Mouse (Mus musculus) intestine, embryonic 15.5 days (tissue): ENCODE results near the gene Sars2. TPM values are rescaled to one million over a fixed set of nuclear protein-coding genes. Genes with fewer than 3 reads are reported as not detected.
A peak's percentile ranks its signal among the peaks of the same experiment; 100 is the strongest.

Experiments
- ATAC-seq: fragments of 200-750 bp; cut with Nextera tagmentation; 2 replicates; pipeline ENCODE4 v1.8.0; 2017; ENCODE audit warnings: moderate TSS enrichment, moderate library complexity
- H3K27ac ChIP-seq: fragments of 300-500 bp; sonication (generic); 2 replicates; pipeline ENCODE4 v1.5.1; 2015; ENCODE audit warnings: mild to moderate bottlenecking, inconsistent platforms
- H3K27me3 ChIP-seq: fragments of 300-500 bp; sonication (generic); replicated peaks from 2 replicates; pipeline ENCODE4 v1.6.1; 2015; ENCODE audit warnings: inconsistent platforms
- H3K36me3 ChIP-seq: fragments of 300-500 bp; sonication (generic); 2 replicates; pipeline ENCODE4 v1.6.1; 2015; ENCODE audit warnings: inconsistent platforms
- H3K4me1 ChIP-seq: fragments of 300-500 bp; sonication (generic); replicated peaks from 2 replicates; pipeline ENCODE4 v1.6.1; 2015; ENCODE audit warnings: inconsistent platforms
- H3K4me2 ChIP-seq: fragments of 300-500 bp; sonication (generic); replicated peaks from 2 replicates; pipeline ENCODE4 v1.6.1; 2015; ENCODE audit warnings: mild to moderate bottlenecking, inconsistent platforms
- H3K4me3 ChIP-seq: fragments of 300-500 bp; sonication (generic); replicated peaks from 2 replicates; pipeline ENCODE4 v1.5.1; 2015; ENCODE audit warnings: inconsistent platforms
- H3K9ac ChIP-seq: fragments of 300-500 bp; sonication (generic); 2 replicates; pipeline ENCODE4 v1.6.1; 2015; ENCODE audit warnings: inconsistent platforms
- H3K9me3 ChIP-seq: fragments of 300-500 bp; sonication (generic); 2 replicates; pipeline ENCODE4 v1.6.1; 2016; ENCODE audit warnings: inconsistent platforms
- WGBS: fragments of 180-500 bp; shearing (Covaris S2); methylation state at CpG from one replicate; pipeline ENCODE4 v1.1.7; 2015; 5-methylcytosine and 5-hydroxymethylcytosine counted together
- polyA plus RNA-seq: library from polyadenylated mRNA; unstranded; fragments of >200 nt; fragmentation: Nextera tagmentation; extraction: Ambion mirVana; gene quantifications from 2 replicates; pipeline ENCODE4 v1.2.1, GENCODE M21; 2015

Gene Sars2
- polyA plus RNA-seq, 1 experiment from 2014 or later = 22.6 TPM

DNA sequence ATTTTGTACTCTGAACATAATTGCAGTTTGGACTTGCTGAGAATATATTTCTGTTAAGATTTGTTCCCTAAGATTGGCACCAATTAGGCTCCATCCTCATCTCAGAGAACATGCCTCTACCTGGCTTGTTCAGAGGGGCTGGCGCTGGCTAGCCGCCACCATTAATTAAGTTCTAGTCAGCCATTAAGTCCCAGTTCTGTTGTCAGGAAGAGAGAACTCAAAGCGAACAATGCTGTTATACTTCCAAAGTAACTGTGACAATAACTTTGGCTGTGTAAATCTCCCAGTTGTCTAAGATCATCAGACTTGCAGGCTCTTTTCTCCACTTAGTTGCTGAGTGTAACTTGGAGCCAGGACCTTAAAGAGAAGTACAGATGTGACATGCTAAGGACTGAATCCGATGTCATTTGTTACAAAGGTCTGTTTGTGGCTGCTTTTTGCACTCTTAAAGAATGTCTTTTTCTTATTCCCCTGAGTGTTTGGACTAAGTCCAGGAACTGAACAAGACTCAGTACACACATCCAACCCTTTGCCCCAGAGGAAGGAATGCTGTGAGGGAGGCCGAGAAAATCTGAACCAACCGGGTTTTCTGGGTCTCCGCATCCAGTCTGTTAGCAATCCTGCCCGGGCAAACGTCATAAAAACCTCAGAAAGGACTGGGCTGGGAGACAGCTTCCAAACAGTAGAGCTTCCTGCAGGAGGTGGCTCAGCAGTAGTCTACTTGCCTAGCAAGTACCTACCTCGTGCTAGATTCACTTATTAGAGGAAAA lies 60.3 kb downstream of the Sars2 start:
- H3K27ac ChIP-seq = peak overlapping the region; percentile 97
- peak overlapping the region; percentile 35 for H3K4me2 ChIP-seq
- H3K4me1 ChIP-seq = peaks cover 19% of the 10 kb centered on the region
- no peaks in the 10 kb centered on the region for H3K27me3 ChIP-seq
- 0 out of 2 replicates have a peak overlapping the region, but pooled peaks have one; percentile 6 for H3K9ac ChIP-seq
- 9% methylated on average over 10 of the region's 10 CpGs for WGBS
- no peak overlapping the region for H3K4me3 ChIP-seq
- H3K9me3 ChIP-seq = no peaks in the 10 kb centered on the region
- ATAC-seq = peak; percentile 77
- H3K36me3 ChIP-seq = no peaks in the 10 kb centered on the region

DNA sequence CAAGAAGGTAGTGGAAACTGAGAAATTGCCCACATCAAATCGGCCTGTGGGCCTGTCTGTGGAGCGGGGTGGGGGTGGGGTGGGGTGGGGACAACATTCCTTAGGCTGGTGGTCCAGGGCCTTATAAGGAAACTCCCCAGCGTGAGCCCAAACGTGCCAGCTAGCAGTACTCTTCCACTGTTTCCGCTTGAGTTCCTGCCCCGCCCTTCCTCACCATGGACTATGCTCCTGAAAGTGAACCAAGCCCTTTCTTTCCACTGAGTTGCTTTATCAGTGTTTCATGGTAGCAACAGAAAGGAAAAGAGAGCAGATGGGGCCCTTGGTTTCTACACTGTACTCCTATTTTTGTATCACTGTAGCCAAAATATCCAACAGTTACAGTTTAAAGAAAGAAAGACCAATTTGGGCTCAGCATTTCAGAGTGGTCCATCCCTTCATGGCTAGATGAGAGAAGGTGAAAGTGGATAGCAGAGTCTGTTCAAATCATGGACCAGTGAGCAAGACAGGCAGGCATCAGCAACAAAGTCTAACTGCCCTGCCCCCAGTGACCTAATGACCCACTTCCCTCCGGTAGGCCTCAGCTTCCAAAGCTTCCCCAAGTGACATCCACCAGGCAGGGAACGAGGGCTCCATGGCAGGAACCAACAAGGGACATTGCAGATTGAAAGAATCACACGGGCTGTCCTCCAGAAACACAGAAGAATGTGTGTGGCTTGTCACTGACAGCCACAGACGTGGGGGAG lies 61.2 kb downstream of the Sars2 start:
- Histone ChIP-seq H3K4me1 (peaks cover 25% of the 10 kb centered on the region), H3K9ac (peak overlapping the region; percentile 23; the same call in 1 of the 2 replicates), H3K27me3 (no peaks in the 10 kb centered on the region), H3K36me3 (no peaks in the 10 kb centered on the region), H3K4me3 (no peak overlapping the region), H3K27ac (peak overlapping the region; percentile 97), H3K9me3 (no peaks in the 10 kb centered on the region), H3K4me2 (peak overlapping the region; percentile 35)
- ATAC-seq = peak; percentile 82
- WGBS = 12% methylated on average over 10 of the region's 10 CpGs

Other genes with a start within 250 kb of the Sars2 start
- not detected in 2 replicates for gene Ifnl2, start 231.5 kb upstream of the Sars2 start, polyA plus RNA-seq
- not detected in 2 replicates for gene Ifnl3, start 219.2 kb upstream of the Sars2 start, polyA plus RNA-seq
- gene Sycn, start 201.1 kb upstream of the Sars2 start, polyA plus RNA-seq = 33.3 and 122 TPM in 2 replicates
- not detected in 2 replicates for gene Nccrp1, start 194.7 kb upstream of the Sars2 start, polyA plus RNA-seq
- 18.9 and 19.5 TPM in 2 replicates for gene Samd4b, start 143.8 kb upstream of the Sars2 start, polyA plus RNA-seq
- gene Pak4, start 143.8 kb upstream of the Sars2 start, polyA plus RNA-seq = 51.7 and 53.1 TPM in 2 replicates
- 0.06 TPM in 1 of 2 replicates, not detected in the other for gene Acp7, start 110.7 kb upstream of the Sars2 start, polyA plus RNA-seq
- 2.9 and 3.1 TPM in 2 replicates for gene Fbxo27, start 49.1 kb upstream of the Sars2 start, polyA plus RNA-seq
- 6.6 and 6.7 TPM in 2 replicates for gene Fbxo17, start 25.2 kb upstream of the Sars2 start, polyA plus RNA-seq
- gene Mrps12, start 172 bp upstream of the Sars2 start, polyA plus RNA-seq = 136 and 143 TPM in 2 replicates
- not detected in 2 replicates for gene Ccer2, start 14.2 kb downstream of the Sars2 start, polyA plus RNA-seq
- 54.9 and 60.3 TPM in 2 replicates for gene Sirt2, start 24.7 kb downstream of the Sars2 start, polyA plus RNA-seq
- gene Nfkbib, start 25.5 kb downstream of the Sars2 start, polyA plus RNA-seq = 40.2 and 43.7 TPM in 2 replicates
- 4.5 and 5.6 TPM in 2 replicates for gene Rinl, start 47.0 kb downstream of the Sars2 start, polyA plus RNA-seq
- 210 and 237 TPM in 2 replicates for gene Hnrnpl, start 66.5 kb downstream of the Sars2 start, polyA plus RNA-seq
- 234 and 260 TPM in 2 replicates for gene Ech1, start 83.2 kb downstream of the Sars2 start, polyA plus RNA-seq
- gene Lgals4, start 91.9 kb downstream of the Sars2 start, polyA plus RNA-seq = 1,462 and 1,582 TPM in 2 replicates
- gene Lgals7, start 121.9 kb downstream of the Sars2 start, polyA plus RNA-seq = 0.98 and 1.4 TPM in 2 replicates
- gene Capn12, start 139.4 kb downstream of the Sars2 start, polyA plus RNA-seq = 0.30 TPM in 2 replicates
- gene Actn4, start 220.3 kb downstream of the Sars2 start, polyA plus RNA-seq = 340 and 361 TPM in 2 replicates
- gene Eif3k, start 239.9 kb downstream of the Sars2 start, polyA plus RNA-seq = 359 and 375 TPM in 2 replicates
- gene Map4k1, start 240.1 kb downstream of the Sars2 start, polyA plus RNA-seq = 6.3 and 7.7 TPM in 2 replicates